Mouse (Mus musculus) left cerebral cortex, postnatal 10 days (tissue): ENCODE measurements at regions not wholly inside any gene's neighbourhood (a gene's known extent, or its start where the extent isn't known, plus 50 kb on each side); places are given as distances from the start of the nearest gene placed in this dataset.
A peak's percentile ranks its signal among the peaks of the same experiment; 100 is the strongest.

ENCODE experiments used
- DNase-seq, 2 experiments: peaks; one replicate each; pipeline ENCODE4 v3.0.0; 2021 to 2022; ENCODE audit warnings: low spot score in 2 of 2, mixed read lengths in 1 of 2; ENCODE audit errors: extremely low spot score in 1 of 2
- intact Hi-C: fragments of 180-260 bp; cut with DNase I; formaldehyde crosslinking; loops from one replicate; pipeline ENCODE4 v1.15.1; 2025

DNA sequence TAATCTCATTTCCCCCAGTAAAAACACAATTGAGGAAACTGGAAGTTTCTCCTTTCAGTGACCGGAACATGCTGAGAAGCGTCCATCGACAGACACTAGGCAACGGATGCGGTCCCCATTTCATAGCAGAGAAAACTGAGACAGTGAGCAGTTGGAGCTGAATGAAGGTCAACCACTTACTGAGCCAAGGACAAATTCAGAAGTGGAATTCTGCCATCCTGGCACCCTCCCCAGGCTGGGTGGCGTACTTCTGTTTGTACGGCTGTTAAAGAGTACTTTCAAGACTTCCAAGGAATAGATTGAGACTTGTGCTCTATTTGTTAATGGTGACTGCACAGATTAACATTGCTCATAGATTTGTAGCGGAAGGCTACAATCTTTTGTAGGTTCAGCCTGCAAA lies 54.2 kb upstream of the Bhlhe40 start:
- peak; percentile 26 to 52 for DNase-seq
- intact Hi-C loops = no loop called here

DNA sequence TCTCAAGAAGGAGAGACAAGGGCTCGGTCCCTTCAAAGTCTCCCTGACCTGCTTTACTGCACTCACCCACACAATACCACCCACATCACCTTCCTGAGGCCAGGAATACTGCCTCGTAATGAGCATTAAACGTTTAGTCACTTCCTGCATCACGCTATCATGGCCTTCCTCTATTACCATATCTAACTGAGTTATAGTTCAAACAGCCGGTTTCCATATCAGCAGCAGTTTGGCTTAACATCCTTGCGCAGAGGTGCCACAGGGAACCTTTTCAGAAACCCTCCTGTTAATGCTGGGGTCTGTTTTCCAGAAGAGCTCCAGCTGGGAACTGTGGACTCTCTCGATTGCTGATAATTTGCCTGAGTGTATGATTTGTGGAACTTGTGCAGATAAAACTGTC lies 52.1 kb upstream of the Bhlhe40 start:
- no peak for DNase-seq
- intact Hi-C loops = no loop called here
